Mouse (Mus musculus): ENCODE data around the gene Prss57.

Prss57 gene

DNA sequence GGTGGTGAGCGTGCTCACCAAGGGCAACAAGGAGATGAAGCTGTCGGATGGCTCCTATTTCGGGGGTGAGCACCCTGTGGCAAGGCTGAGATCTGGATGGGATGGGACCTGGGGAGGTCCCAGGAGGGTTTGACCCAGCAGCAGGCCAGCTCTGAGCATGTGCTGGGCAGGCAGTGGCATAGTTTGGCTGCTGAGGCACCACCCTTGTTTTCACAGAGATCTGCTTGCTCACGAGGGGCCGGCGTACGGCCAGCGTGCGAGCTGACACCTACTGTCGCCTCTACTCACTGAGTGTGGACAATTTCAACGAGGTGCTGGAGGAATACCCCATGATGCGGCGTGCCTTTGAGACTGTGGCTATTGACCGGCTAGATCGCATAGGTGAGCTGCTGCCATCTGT, 56.9 kb downstream of the Prss57 start:
- TF ChIP-seq GATA4 (IDR thresholded peaks at IDR 0.05; ENCODE audit: insufficient replicate concordance, low read length): no peak

DNA sequence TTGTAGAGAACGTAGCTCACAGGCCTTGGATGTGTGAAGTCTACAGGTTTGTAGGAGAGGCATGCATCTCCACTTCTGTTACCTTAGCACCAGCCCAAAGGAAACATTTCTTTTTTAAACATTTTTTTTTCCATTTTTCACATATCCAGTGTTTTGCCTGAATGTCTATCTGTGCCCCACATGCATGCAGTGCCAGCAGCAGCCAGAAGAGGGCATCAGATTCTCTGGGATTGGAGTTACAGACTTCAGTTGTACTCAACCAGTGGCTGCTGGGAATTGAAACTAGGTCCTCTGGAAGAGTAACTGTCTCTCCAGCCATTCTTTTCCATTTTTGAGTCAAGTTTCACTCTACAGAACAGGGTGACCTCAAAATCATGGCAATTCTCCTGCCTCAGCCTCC, 58.3 kb downstream of the Prss57 start:
- no peak for TF ChIP-seq GATA4 (IDR thresholded peaks at IDR 0.05; ENCODE audit: insufficient replicate concordance, low read length)

All from liver, adult (tissue).